Mouse (Mus musculus) ES-CJ7 (cell line): Measurements from ENCODE around the gene Cdkn1c.

Source experiments
- DNase-seq: peaks from one replicate; pipeline ENCODE4 v3.0.0; 2011; ENCODE audit warnings: low read depth, low spot score

The Cdkn1c gene

GRCm38 (mm10) chr7:143437231-143437893, 23.5 kb downstream of the Cdkn1c start:
- DNase-seq: peak; percentile 64

DNA sequence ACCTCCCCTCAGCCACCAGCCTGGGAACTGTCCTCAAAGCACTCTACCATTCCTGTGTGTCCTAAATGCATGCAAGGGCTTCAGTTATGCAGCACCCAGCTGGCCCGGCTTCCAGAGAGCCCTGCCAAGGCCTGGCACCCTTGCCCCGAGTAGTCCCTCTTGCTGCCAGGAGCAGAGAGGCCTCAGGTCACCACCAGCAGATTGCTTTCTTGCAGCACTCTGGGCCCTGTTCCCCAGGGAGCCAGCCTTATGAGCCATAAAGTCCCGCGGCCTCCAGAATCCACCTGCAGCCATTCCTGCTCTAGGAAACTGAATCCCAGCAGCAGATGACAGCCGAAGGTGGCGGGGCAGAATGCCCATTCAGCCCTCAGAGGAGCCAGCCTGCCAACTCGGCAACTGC, 27.5 kb downstream of the Cdkn1c start:
- DNase-seq: no peak

GRCm38 (mm10) chr7:143432631-143433030, 28.2 kb downstream of the Cdkn1c start:
- peak; percentile 21 for DNase-seq

GRCm38 (mm10) chr7:143428814-143429499, 31.9 kb downstream of the Cdkn1c start:
- DNase-seq: no peak

GRCm38 (mm10) chr7:143428142-143428813, 32.6 kb downstream of the Cdkn1c start:
- DNase-seq: no peak

DNA sequence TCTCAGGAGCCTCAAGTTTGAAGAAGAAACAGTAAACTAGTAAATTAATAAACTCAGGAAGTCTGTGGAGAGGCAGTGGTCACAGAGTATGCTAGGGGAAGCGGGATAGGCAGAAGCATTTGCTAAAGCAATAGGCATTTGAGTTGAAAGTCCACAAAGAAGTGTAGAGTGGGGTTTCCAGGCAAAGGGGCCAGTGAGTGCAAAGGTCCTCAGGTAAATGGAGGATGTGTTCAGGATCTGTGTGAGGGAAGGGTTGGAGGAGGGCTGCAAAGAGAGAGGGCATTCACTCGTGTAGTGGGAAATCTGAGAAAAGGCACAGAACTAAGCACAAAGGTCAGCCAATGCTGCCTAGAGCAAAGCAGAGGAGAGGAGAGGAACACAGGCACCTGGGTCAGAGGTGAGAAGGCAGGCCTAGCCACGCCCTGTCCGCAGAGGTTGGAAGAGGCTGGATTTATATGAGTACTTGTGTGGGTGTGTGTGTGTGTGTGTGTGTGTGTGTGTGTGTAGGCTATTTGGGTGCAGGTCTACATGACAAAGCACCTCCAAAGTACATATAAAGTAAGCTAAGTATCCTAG, 41.2 kb downstream of the Cdkn1c start:
- DNase-seq: no peak

DNA sequence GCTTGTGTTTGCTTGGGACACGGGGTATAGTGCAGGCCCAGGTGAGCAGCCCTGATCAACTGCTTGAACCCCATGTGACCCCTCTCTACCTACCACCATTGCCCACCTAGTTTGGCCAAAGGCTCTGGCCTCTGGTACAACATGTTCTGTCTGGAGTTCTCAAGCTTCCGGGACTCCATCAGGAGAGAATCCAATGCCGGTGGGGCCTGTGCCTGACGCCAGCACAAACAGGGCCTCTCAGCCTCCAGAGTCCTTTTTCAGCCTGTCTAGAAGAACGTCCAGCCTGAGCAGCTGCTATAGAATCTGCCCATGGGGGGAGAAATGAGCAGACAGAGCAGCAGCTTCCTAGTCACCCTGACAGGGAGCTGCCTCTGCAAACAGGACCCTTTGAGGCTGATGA, 43.0 kb downstream of the Cdkn1c start:
- no peak for DNase-seq

GRCm38 (mm10) chr7:143416406-143416805, 44.4 kb downstream of the Cdkn1c start:
- no peak for DNase-seq

GRCm38 (mm10) chr7:143415070-143415469, 45.8 kb downstream of the Cdkn1c start:
- no peak for DNase-seq

GRCm38 (mm10) chr7:143412606-143413005, 48.2 kb downstream of the Cdkn1c start:
- DNase-seq: no peak

DNA sequence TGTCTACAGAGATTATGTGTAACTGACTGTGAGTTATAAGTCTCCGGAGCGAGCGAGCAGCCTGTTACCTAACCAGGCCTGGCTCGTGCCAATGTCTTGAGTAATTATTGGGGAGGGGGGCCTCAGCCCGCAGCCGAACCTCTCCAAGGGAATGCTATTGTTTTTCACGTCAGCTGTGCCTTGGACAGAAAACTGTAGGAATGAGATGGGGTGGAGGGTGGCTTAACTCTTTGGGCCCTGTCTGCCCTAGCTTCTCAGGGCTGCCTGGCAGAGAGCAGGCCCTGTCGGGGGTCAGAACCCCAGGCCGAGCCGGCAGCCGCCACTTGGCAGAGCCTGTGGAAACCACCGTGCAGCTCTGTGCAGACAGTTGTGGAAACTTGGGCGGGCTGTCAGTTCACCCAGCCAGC, 52.2 kb downstream of the Cdkn1c start:
- no peak for DNase-seq
